Mouse (Mus musculus): ENCODE measurements around the gene Sntb2.
"Not testable (repeated sequence)": the region's sequence is repeated elsewhere in the genome, so short reads cannot be mapped to it uniquely, and the experiment has no call there.

The Sntb2 gene

DNA sequence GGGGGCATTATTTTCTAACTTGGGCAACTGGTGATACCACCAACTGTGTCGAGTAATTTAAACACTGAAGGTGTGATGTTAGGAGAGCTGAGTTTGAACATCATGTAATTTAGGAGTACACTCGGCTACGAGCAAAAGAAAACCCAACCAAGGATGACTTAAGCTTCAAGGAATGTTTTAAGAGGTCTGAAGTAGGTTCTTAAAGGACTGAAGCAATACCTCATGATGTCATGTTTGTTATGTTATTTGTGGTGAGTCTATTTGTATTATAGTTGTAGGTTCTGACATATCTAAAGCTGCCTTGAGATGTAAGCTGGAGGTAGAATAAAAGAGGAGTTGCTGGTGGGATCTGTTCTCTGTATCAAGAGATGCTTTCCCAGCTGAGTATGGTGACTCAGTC lies 34.4 kb downstream of the Sntb2 start:
- DNase-seq (ENCODE audit: low read depth in 2 of 2, low spot score in 2 of 2): no peak

DNA sequence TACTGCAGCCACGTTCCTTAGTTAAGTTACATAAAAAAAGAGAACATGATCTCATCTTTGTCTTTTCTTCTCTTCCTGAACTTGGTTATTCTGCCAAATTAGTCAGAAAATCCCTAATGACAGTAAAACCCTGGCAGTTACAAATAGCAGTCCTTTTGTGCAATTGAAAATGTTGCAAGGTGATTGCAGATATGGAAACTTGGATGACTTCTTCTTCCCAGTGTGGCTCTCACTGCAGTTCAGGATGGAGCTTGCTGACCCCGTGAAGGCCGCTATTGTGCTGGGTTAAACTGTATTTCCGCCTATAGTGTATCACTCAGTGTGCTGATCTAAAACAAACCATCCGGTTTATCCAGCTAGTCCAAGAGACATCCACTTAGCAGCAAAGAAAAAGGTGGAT lies 36.4 kb downstream of the Sntb2 start:
- no peak for DNase-seq (ENCODE audit: low read depth in 2 of 2, low spot score in 2 of 2)

GRCm38 (mm10) chr8:106972538-106973264 lies 37.2 kb downstream of the Sntb2 start:
- no peak for DNase-seq (ENCODE audit: low read depth in 2 of 2, low spot score in 2 of 2)

- DNase-seq (ENCODE audit: low read depth in 2 of 2, low spot score in 2 of 2): peak; percentile 2 to 29
These were observed 38.0 kb downstream of the Sntb2 start for GRCm38 (mm10) chr8:106973526-106973925.

- peak; percentile 13 to 15 for DNase-seq (ENCODE audit: low read depth in 2 of 2, low spot score in 2 of 2)
These were observed 39.2 kb downstream of the Sntb2 start for GRCm38 (mm10) chr8:106974754-106975153.

GRCm38 (mm10) chr8:106975764-106976163 lies 40.2 kb downstream of the Sntb2 start:
- no peak for DNase-seq (ENCODE audit: low read depth in 2 of 2, low spot score in 2 of 2)

- DNase-seq (ENCODE audit: low read depth in 2 of 2, low spot score in 2 of 2): no peak
These were observed 40.9 kb downstream of the Sntb2 start for GRCm38 (mm10) chr8:106976436-106976835.

GRCm38 (mm10) chr8:106978755-106979251 lies 43.3 kb downstream of the Sntb2 start:
- no peak for DNase-seq (ENCODE audit: low read depth in 2 of 2, low spot score in 2 of 2)

DNA sequence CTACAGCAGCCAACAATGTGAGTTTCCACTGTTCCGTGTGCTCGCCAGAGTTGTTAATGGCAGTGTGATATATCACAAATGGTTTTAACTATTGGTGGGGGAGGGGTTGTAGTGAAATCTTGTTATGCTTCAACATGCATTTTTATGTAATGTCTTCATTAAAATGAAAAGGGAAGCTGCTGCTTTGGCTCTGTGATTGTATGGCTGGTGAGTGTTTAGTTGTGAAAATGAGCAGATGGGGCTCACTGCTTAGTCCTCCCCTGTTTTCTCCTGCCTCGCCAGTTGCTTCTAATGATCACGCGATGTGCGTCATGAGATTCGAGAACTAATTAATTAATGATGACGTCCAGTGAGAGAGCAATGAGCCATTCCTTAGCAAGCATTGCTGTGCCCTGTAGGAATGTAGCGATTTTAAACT lies 49.9 kb downstream of the Sntb2 start:
- DNase-seq (ENCODE audit: low read depth in 2 of 2, low spot score in 2 of 2): no peak

GRCm38 (mm10) chr8:106985951-106986350 lies 50.4 kb downstream of the Sntb2 start:
- no peak for DNase-seq (ENCODE audit: low read depth in 2 of 2, low spot score in 2 of 2)

DNA sequence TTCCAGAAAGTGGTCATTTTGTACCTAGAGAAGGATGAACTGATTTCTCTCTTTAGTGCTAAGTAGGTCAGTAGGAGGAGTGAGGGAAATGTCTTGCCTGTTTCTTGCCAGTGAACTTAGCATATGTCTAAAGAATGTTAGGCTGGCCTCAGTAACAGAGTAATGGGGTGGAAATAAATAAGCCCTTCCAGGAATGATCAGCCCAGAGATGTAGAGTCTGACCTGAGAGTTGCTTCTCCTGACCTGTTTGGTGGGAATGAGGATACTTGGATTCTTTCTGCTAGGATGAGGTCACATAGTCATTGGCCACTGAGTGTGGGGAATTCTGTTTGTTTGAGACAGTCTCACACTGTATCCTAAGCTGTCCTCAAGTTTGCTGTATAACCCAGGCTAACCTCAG lies 52.0 kb downstream of the Sntb2 start:
- DNase-seq (ENCODE audit: low read depth in 2 of 2, low spot score in 2 of 2): no peak

DNA sequence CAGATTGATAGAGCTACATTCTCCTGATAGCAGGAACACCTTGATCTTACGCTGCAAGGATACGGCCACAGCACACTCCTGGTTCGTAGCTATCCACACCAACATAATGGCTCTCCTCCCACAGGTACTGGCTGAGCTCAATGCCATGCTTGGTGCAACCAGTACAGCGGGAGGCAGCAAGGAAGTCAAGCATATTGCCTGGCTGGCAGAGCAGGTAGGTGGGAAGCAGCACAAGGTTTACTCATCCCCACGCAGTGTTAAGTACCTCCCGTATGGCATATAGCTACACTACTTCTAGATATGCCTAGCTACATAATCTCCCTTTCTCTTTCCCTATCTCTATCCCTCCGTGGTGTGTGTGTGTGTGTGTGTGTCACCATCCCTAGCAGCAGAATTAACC lies 55.8 kb downstream of the Sntb2 start:
- no peak for DNase-seq (ENCODE audit: low read depth in 2 of 2, low spot score in 2 of 2)

- not testable (repeated sequence) for DNase-seq (ENCODE audit: low read depth in 2 of 2, low spot score in 2 of 2)
These were observed 60.8 kb downstream of the Sntb2 start for GRCm38 (mm10) chr8:106996339-106996738.

- DNase-seq (ENCODE audit: low read depth in 2 of 2, low spot score in 2 of 2): no peak
These were observed 61.9 kb downstream of the Sntb2 start for GRCm38 (mm10) chr8:106997416-106997815.

- no peak for DNase-seq (ENCODE audit: low read depth in 2 of 2, low spot score in 2 of 2)
These were observed 63.5 kb downstream of the Sntb2 start for GRCm38 (mm10) chr8:106999068-106999467.

GRCm38 (mm10) chr8:107002532-107002931 lies 67.0 kb downstream of the Sntb2 start:
- peak; percentile 81 to 90 for DNase-seq (ENCODE audit: low read depth in 2 of 2, low spot score in 2 of 2)

GRCm38 (mm10) chr8:107007795-107008194 lies 72.2 kb downstream of the Sntb2 start:
- no peak for DNase-seq (ENCODE audit: low read depth in 2 of 2, low spot score in 2 of 2)

DNA sequence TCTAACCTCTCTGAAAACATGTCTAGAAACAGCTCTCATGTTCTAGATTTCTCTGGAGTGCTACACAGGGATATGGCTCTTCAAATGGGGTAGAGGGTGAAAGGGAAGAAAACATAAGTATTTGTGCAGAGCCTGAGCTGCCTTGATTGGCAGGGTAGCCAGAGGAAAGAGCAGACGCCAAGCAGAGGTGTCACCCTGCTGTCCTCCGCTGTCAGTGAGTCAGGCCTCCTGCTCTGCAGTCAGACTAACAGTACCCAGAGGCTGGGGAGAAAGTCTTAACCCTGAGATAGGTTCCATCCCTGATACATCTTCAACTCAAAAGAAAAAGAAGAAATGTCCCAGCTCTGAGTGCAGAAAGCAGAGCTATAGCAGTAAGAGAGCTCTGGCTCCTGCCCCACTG lies 77.1 kb downstream of the Sntb2 start:
- no peak for DNase-seq (ENCODE audit: low read depth in 2 of 2, low spot score in 2 of 2)

DNA sequence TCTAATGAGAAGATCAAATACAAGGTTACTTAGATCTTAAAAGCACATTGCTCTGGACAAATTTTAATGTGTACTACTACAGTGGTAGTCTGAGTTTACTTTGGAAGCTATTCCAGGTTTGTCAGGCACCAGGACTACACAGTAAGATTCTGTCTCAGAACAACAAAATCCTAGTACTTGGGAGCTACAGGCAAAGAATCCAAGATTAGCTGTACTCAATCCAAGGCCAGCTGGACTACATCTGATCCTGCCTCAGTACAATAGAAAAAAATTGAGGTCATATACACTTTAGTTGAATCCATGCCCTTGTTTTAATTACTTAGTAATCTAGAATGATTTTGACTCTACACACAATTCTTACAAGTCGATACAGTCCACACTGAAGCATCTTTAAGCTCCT lies 79.4 kb downstream of the Sntb2 start:
- no peak for DNase-seq (ENCODE audit: low read depth in 2 of 2, low spot score in 2 of 2)

GRCm38 (mm10) chr8:107023479-107023878 lies 87.9 kb downstream of the Sntb2 start:
- no peak for DNase-seq (ENCODE audit: low read depth in 2 of 2, low spot score in 2 of 2)

DNA sequence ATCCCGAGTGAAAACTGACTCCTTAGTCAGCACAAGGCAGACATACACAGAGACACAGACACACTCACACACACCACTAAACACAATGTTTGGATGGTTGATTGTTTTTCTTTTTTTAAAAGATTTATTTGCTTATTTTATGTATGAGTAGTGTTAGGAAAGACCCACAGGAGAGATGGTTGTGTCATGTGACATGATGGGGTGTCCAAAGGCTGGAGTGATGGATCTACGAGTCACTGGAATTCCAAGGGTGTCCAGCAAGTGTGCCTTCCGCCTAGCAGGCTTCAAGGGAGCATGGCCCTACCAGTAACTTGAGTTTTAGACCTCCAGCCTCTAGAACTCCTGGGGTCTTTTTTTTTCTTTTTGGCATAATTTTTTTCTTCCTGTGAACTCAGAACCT lies 93.8 kb downstream of the Sntb2 start:
- DNase-seq (ENCODE audit: low read depth in 2 of 2, low spot score in 2 of 2): no peak

- DNase-seq (ENCODE audit: low read depth in 2 of 2, low spot score in 2 of 2): no peak
These were observed 94.5 kb downstream of the Sntb2 start for GRCm38 (mm10) chr8:107030058-107030457.
